Mouse (Mus musculus) heart, adult 2 months (tissue): ENCODE data around the gene Fam24a. TPM values are rescaled to one million over a fixed set of nuclear protein-coding genes. Genes with fewer than 3 reads are reported as not detected.

Experiments used
- DNase-seq, 2 experiments: peaks; one replicate each; pipeline ENCODE4 v3.0.0; 2021
- H3K27ac ChIP-seq: fragments of 200-600 bp; 2 replicates; pipeline ENCODE4 v1.8.1; 2022
- H3K27me3 ChIP-seq: fragments of 200-500 bp; 2 replicates; pipeline ENCODE4 v1.6.1; 2012; ENCODE audit warnings: mild to moderate bottlenecking, low read length, inconsistent platforms, mixed read lengths; ENCODE audit not compliant: control insufficient read depth, insufficient read depth
- H3K36me3 ChIP-seq: fragments of 200-500 bp; 2 replicates; pipeline ENCODE4 v1.6.1; 2012; ENCODE audit warnings: low read length, inconsistent platforms; ENCODE audit not compliant: control insufficient read depth, insufficient read depth
- H3K4me1 ChIP-seq: fragments of 200-500 bp; 2 replicates; pipeline ENCODE4 v1.6.1; 2011; ENCODE audit warnings: low read length; ENCODE audit not compliant: control insufficient read depth, insufficient read depth
- H3K4me3 ChIP-seq: fragments of 200-600 bp; 2 replicates; pipeline ENCODE4 v1.8.1; 2022
- H3K79me2 ChIP-seq: fragments of 200-500 bp; replicated peaks from 2 replicates; pipeline ENCODE4 v1.6.1; 2012; ENCODE audit warnings: mild to moderate bottlenecking, inconsistent platforms, low read length, moderate library complexity, mixed read lengths; ENCODE audit not compliant: control insufficient read depth, insufficient read depth
- H3K9ac ChIP-seq: fragments of 200-500 bp; 2 replicates; pipeline ENCODE4 v1.6.1; 2012; ENCODE audit warnings: low read depth, mild to moderate bottlenecking, control low read depth, inconsistent platforms, low read length, mixed read lengths
- CTCF ChIP-seq: fragments of 200-600 bp; IDR thresholded peaks from 2 replicates; pipeline ENCODE4 v1.8.1; 2022; ENCODE audit warnings: antibody characterized with exemption, mild to moderate bottlenecking, moderate library complexity
- EP300 ChIP-seq: fragments of 200-500 bp; IDR thresholded peaks from 2 replicates; pipeline ENCODE4 v1.6.1; 2011; ENCODE audit warnings: low read depth, low read length, control low read depth; ENCODE audit not compliant: insufficient read depth
- POLR2A ChIP-seq: fragments of 200-500 bp; IDR thresholded peaks from 2 replicates; pipeline ENCODE4 v1.6.1; 2011; ENCODE audit warnings: mild to moderate bottlenecking, low read depth, low read length, control low read depth; ENCODE audit not compliant: insufficient read depth
- WGBS: fragments of 180-500 bp; shearing (Covaris S2); methylation state at CpG from one replicate; pipeline ENCODE4 v1.1.7; 2018; 5-methylcytosine and 5-hydroxymethylcytosine counted together
- intact Hi-C: fragments of 180-260 bp; cut with DNase I; formaldehyde crosslinking; loops from one replicate; pipeline ENCODE4 v1.15.1; 2025
- polyA plus RNA-seq: library from polyadenylated mRNA; depleted of rRNA; stranded (reverse); fragments of >200 nt; gene quantifications from 2 replicates; pipeline ENCODE4 v1.2.3, GENCODE M21; 2012
- total RNA-seq, 2 experiments: library from RNA; stranded (reverse); gene quantifications; 2 replicates each; pipeline ENCODE4 v1.2.3; 2021

The Fam24a gene
- total and polyA plus RNA-seq, 3 experiments: not detected

DNA sequence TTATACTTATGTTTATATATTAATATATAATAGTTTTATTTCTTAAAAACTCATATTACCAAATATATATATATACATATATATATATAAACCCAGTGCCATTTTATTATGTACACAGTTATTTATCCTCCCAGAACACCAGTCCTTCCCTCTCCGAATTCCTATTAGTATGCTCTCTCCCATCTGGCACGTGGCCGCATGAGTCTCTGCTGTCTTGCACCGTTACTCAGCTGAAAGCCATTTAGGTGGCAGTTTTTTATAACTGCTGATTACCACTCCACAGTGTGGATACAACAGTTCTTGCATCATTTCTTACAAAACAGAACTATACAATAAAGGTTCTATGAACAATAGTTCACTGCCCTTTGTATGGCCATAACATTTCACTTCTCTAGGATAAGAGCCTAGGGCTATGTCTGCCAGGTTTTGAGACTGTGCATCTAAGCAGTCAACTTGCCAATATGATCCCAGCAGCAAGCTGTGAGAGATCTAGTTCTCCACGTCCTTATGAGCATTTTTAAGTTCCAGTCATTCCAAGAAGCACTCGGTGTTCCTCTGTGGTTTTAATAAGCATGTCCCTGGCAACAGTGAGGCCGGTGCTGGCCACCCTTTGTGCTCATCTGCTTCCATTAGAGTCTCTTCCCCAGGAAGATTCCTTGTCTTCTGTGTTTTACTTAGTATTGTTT lies 12.3 kb downstream of the Fam24a start:
- no peaks in the 10 kb centered on the region for H3K79me2 ChIP-seq
- H3K36me3 ChIP-seq: no peaks in the 10 kb centered on the region
- H3K9ac ChIP-seq: no peak overlapping the region
- H3K27me3 ChIP-seq: no peaks in the 10 kb centered on the region
- no peak overlapping the region for H3K4me3 ChIP-seq
- intact Hi-C loops: no loop called here
- TF ChIP-seq EP300 (no peak), CTCF (no peak), POLR2A (no peak)
- no peak for DNase-seq
- H3K4me1 ChIP-seq: no peaks in the 10 kb centered on the region
- H3K27ac ChIP-seq: no peak overlapping the region
- WGBS: 82% methylated on average over 7 of the region's 7 CpGs

DNA sequence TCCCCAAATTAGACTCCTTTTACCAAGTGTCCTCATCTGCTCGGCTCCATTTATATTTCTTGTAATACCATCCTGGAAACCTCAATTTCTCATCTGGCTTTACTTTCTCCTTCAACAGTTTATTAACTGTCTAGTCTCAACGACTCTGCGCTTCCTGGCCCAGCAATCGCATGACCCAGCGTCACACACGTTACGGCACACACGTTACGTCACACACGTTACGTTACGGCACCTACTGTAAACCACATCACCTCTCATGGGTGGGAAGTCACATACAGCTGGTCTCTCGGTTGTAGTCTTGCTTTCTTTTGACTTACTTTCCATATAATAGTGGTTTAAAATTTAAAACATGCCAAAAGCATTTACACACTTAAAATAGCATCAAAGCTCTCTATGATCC lies 22.4 kb downstream of the Fam24a start:
- Histone ChIP-seq H3K4me3 (no peak overlapping the region), H3K27ac (no peak overlapping the region), H3K79me2 (0 out of 2 replicates have a peak, but pooled peaks cover 1% of the 10 kb centered on the region), H3K9ac (no peak overlapping the region), H3K4me1 (no peaks in the 10 kb centered on the region), H3K27me3 (no peaks in the 10 kb centered on the region), H3K36me3 (peaks cover 2% of the 10 kb centered on the region; the same call in 1 of the 2 replicates)
- no peak for DNase-seq
- no peak for TF ChIP-seq EP300
- TF ChIP-seq CTCF: no peak
- no peak for TF ChIP-seq POLR2A
- intact Hi-C loops: no loop called here
- 96% methylated on average over 13 of the region's 13 CpGs for WGBS

DNA sequence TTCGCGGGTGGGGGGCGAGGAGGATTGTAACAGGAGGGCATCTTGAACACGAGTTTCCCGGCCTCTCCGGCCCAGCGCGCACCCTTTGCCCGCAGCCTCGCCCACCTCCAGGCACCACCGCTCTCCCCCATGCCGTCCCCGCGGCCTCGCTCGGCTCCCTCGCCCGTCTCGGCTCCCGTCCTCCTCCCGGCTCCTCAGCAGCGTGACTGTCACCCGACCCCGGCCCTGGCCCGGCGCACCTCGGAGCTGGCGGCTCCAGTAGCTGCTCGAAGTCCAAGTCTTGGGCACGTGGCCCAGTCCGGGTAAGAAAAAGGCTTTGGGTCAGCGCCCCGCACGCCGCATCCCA lies 28.6 kb downstream of the Fam24a start:
- DNase-seq: no peak
- intact Hi-C loops: loop anchor here (1.0 to 2.0 kb wide), 2 partner anchors 48 to 199 kb away; partner anchors contain the start of genes Acadsb, Bub3 and Ikzf5
- TF ChIP-seq CTCF (no peak), EP300 (no peak), POLR2A (no peak)
- Histone ChIP-seq H3K27ac (peak overlapping the region; percentile 94), H3K4me3 (peak overlapping the region; percentile 68), H3K4me1 (no peaks in the 10 kb centered on the region), H3K36me3 (peaks cover 5% of the 10 kb centered on the region), H3K79me2 (no peaks in the 10 kb centered on the region), H3K9ac (peak overlapping the region; percentile 90), H3K27me3 (no peaks in the 10 kb centered on the region)
- WGBS: under 1% methylated on average over 35 of the region's 35 CpGs

DNA sequence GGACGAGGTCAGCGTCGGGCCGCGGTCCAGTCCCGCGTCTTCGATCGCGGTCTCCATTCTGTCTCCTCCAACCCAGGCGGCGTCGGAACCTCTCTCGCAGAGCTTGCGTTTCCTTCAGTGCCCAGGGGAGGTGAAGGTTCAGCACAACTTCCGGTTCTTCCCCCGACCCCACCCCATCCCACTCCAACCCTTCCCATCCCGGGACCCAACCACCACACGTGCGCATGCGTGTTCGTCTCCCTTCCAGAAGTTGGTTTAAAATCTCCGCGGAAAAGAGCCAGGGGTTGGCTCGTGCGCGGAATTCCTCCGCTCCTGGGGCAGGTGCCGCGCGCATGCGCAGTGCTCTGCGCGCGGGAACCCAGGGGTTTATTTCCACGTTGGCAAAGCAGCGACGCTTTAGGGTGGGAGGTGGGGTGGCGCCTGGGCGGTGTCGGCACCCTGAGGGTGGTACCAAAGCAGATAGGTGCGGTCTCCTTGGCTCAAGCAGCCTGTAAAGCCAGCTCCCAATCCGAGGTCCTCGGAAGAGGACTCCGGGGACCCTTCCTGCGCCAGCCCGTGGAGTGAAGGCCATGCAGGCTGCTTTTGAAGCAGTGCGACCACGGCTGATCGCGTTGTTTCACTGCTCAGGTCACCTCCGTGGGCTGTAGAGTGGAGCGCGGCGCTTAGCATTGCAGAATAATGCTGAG lies 29.1 kb downstream of the Fam24a start, which contains the start of gene 2310057M21Rik:
2310057M21Rik (minus strand) TSS at position 145 of the 686 bp plus-strand sequence.
- DNase-seq: peak; percentile 90 to 95
- under 1% methylated on average over 55 of the region's 55 CpGs for WGBS
- H3K79me2 ChIP-seq: no peaks in the 10 kb centered on the region
- peaks cover 5% of the 10 kb centered on the region for H3K36me3 ChIP-seq
- H3K4me3 ChIP-seq: peak within 1 kb of the TSS; percentile 68
- TF ChIP-seq EP300 (no peak), CTCF (no peak), POLR2A (peak; percentile 66)
- peak within 1 kb of the TSS; percentile 94 for H3K27ac ChIP-seq
- H3K4me1 ChIP-seq: no peaks in the 10 kb centered on the region
- intact Hi-C loops: loop anchor here (1.0 to 2.0 kb wide), 2 partner anchors 48 to 198 kb away; partner anchors contain the start of genes Acadsb, Bub3 and Ikzf5
- H3K9ac ChIP-seq: peak within 1 kb of the TSS; percentile 90
- H3K27me3 ChIP-seq: no peaks in the 10 kb centered on the region

DNA sequence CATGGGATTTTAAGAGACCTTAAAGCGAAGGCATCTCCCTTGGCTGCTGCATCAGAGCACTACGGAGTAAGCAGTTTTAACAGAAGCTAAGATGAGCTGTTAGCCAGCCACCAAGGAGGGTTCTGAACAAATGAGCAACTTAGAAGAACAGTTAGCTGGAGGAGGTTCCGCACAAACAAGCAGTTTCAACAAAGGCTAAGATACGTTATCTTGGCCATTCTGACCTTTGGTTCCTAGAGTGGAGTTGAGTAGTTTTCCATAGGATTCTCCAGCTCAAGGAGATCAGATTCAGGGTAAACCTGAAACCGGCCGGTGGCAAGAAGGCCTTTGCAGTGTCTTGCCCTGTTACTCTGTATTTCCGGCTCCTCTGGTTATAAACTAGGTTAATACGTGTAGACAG lies 30.5 kb downstream of the Fam24a start:
- no peaks in the 10 kb centered on the region for H3K79me2 ChIP-seq
- H3K36me3 ChIP-seq: peaks cover 5% of the 10 kb centered on the region
- H3K4me3 ChIP-seq: no peak overlapping the region
- H3K4me1 ChIP-seq: no peaks in the 10 kb centered on the region
- TF ChIP-seq CTCF: no peak
- TF ChIP-seq POLR2A: no peak
- TF ChIP-seq EP300: no peak
- 88% methylated on average over 8 of the region's 8 CpGs for WGBS
- no peak overlapping the region for H3K27ac ChIP-seq
- no peaks in the 10 kb centered on the region for H3K27me3 ChIP-seq
- intact Hi-C loops: no loop called here
- no peak for DNase-seq
- H3K9ac ChIP-seq: no peak overlapping the region
